Mouse (Mus musculus) midbrain, embryonic 11.5 days (tissue): Measurements from ENCODE around the gene Larp1b. TPM values are rescaled to one million over a fixed set of nuclear protein-coding genes. Genes with fewer than 3 reads are reported as not detected.

Experiments
- ATAC-seq: fragments of 200-750 bp; cut with Nextera tagmentation; 2 replicates; pipeline ENCODE4 v1.8.0; 2017; ENCODE audit warnings: moderate TSS enrichment, moderate library complexity; ENCODE audit not compliant: low FRiP score
- DNase-seq: peaks from one replicate; pipeline ENCODE4 v3.0.0; 2015; ENCODE audit warnings: low spot score; ENCODE audit errors: missing footprints
- H3K27ac ChIP-seq: fragments of 300-500 bp; sonication (generic); 2 replicates; pipeline ENCODE4 v1.5.1; 2014; ENCODE audit warnings: low read depth, low read length
- H3K27me3 ChIP-seq: fragments of 300-500 bp; sonication (generic); 2 replicates; pipeline ENCODE4 v1.6.1; 2014; ENCODE audit warnings: mild to moderate bottlenecking, low read length, moderate library complexity, mixed read lengths; ENCODE audit not compliant: control insufficient read depth, insufficient read depth
- H3K36me3 ChIP-seq: fragments of 300-500 bp; sonication (generic); 2 replicates; pipeline ENCODE4 v1.6.1; 2014; ENCODE audit warnings: mild to moderate bottlenecking, low read length, moderate library complexity, mixed read lengths; ENCODE audit not compliant: control insufficient read depth, insufficient read depth
- H3K4me1 ChIP-seq: fragments of 300-500 bp; sonication (generic); 2 replicates; pipeline ENCODE4 v1.6.1; 2014; ENCODE audit warnings: low read length; ENCODE audit not compliant: control insufficient read depth, insufficient read depth
- H3K4me2 ChIP-seq: fragments of 300-500 bp; sonication (generic); 2 replicates; pipeline ENCODE4 v1.6.1; 2014; ENCODE audit warnings: mild to moderate bottlenecking, moderate library complexity
- H3K4me3 ChIP-seq: fragments of 300-500 bp; sonication (generic); 2 replicates; pipeline ENCODE4 v1.5.1; 2014; ENCODE audit warnings: low read depth, low read length
- H3K9ac ChIP-seq: fragments of 300-500 bp; sonication (generic); 2 replicates; pipeline ENCODE4 v1.6.1; 2014; ENCODE audit warnings: low read length
- H3K9me3 ChIP-seq: fragments of 300-500 bp; sonication (generic); 2 replicates; pipeline ENCODE4 v1.6.1; 2016; ENCODE audit warnings: low read length; ENCODE audit not compliant: control insufficient read depth
- WGBS: fragments of 180-500 bp; shearing (Covaris S2); extraction: QIAGEN DNeasy Blood & Tissue Kit; methylation state at CpG from one replicate; pipeline ENCODE4 v1.1.7; 2014; 5-methylcytosine and 5-hydroxymethylcytosine counted together
- polyA plus RNA-seq: library from polyadenylated mRNA; unstranded; fragments of >200 nt; fragmentation: Nextera tagmentation; extraction: Ambion mirVana; gene quantifications from 2 replicates; pipeline ENCODE4 v1.2.1, GENCODE M21; 2014

Gene Larp1b
- polyA plus RNA-seq, 1 experiment from 2014 or later = 2.4 TPM

DNA sequence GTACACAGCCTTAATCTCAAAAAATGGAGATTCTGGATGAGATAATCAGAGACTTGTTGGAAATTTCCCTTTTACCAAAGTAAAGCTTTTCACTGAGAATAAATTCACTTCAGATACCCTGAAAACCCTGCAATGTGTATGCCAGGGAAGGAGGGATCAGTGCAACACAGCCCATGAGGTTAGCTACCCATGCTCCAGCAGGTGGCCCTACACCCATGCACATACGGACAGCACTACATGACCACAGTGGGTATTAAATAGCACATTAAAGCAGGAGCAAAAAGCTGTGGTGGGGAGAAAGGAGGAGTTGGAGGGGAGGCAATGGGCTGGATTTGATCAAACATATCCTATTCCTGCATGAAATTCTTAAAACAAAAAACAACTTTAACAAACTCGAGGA is 120.9 kb downstream of the Larp1b start:
- no peaks in the 10 kb centered on the region for H3K9me3 ChIP-seq
- H3K36me3 ChIP-seq = no peaks in the 10 kb centered on the region
- WGBS = 88% methylated on average over 2 of the region's 2 CpGs
- no peak overlapping the region for H3K27ac ChIP-seq
- DNase-seq = no peak
- no peaks in the 10 kb centered on the region for H3K4me1 ChIP-seq
- H3K4me2 ChIP-seq = no peak overlapping the region
- no peaks in the 10 kb centered on the region for H3K27me3 ChIP-seq
- no peak for ATAC-seq
- no peak overlapping the region for H3K9ac ChIP-seq
- no peak overlapping the region for H3K4me3 ChIP-seq

DNA sequence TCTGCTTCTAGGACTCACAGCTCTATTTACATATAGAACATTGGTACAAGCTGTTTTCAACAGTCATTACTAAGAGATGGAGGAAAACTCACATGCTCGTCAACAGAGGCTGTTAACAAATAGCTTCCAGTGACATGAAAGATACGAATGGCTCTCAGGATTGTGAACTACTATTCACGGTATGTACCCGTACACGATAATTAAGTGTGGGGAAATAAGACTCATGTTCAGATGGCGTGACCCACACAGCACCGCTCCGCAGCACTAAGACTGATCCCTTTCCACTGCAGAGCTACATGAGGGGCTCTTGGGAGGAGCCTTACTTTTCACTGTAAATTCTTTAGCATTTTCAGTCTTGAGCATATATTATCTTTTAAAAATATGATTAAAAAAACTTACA is 125.7 kb downstream of the Larp1b start:
- DNase-seq (no peak), ATAC-seq (no peak)
- H3K4me1 ChIP-seq = no peaks in the 10 kb centered on the region; the same call in 1 of the 2 replicates
- no peak overlapping the region for H3K4me2 ChIP-seq
- no peak overlapping the region for H3K4me3 ChIP-seq
- no peak overlapping the region for H3K9ac ChIP-seq
- WGBS = 95% methylated on average over 8 of the region's 8 CpGs
- no peaks in the 10 kb centered on the region for H3K9me3 ChIP-seq
- H3K36me3 ChIP-seq = no peaks in the 10 kb centered on the region
- no peak overlapping the region for H3K27ac ChIP-seq
- no peaks in the 10 kb centered on the region for H3K27me3 ChIP-seq

- no peak overlapping the region for H3K4me3 ChIP-seq
- WGBS = 97% methylated on average over 2 of the region's 2 CpGs
- H3K27me3 ChIP-seq = no peaks in the 10 kb centered on the region
- ATAC-seq (no peak), DNase-seq (no peak)
- no peak overlapping the region for H3K9ac ChIP-seq
- no peak overlapping the region for H3K4me2 ChIP-seq
- no peak overlapping the region for H3K27ac ChIP-seq
- H3K4me1 ChIP-seq = peaks cover 9% of the 10 kb centered on the region
- no peaks in the 10 kb centered on the region for H3K36me3 ChIP-seq
- no peaks in the 10 kb centered on the region for H3K9me3 ChIP-seq
Observed at GRCm38 (mm10) chr3:41078673-41079072, 129.0 kb downstream of the Larp1b start.

- DNase-seq = no peak
- H3K4me1 ChIP-seq = peaks cover 9% of the 10 kb centered on the region
- H3K4me2 ChIP-seq = peak overlapping the region; percentile 59
- 50% methylated on average over 3 of the region's 3 CpGs for WGBS
- no peak overlapping the region for H3K27ac ChIP-seq
- H3K4me3 ChIP-seq = peak overlapping the region; percentile 9; the same call in 1 of the 2 replicates
- ATAC-seq = no peak
- H3K27me3 ChIP-seq = no peaks in the 10 kb centered on the region
- H3K36me3 ChIP-seq = no peaks in the 10 kb centered on the region
- H3K9me3 ChIP-seq = no peaks in the 10 kb centered on the region
- H3K9ac ChIP-seq = 0 out of 2 replicates have a peak overlapping the region, but pooled peaks have one; percentile 31
Observed at GRCm38 (mm10) chr3:41080724-41081123, 131.1 kb downstream of the Larp1b start.

DNA sequence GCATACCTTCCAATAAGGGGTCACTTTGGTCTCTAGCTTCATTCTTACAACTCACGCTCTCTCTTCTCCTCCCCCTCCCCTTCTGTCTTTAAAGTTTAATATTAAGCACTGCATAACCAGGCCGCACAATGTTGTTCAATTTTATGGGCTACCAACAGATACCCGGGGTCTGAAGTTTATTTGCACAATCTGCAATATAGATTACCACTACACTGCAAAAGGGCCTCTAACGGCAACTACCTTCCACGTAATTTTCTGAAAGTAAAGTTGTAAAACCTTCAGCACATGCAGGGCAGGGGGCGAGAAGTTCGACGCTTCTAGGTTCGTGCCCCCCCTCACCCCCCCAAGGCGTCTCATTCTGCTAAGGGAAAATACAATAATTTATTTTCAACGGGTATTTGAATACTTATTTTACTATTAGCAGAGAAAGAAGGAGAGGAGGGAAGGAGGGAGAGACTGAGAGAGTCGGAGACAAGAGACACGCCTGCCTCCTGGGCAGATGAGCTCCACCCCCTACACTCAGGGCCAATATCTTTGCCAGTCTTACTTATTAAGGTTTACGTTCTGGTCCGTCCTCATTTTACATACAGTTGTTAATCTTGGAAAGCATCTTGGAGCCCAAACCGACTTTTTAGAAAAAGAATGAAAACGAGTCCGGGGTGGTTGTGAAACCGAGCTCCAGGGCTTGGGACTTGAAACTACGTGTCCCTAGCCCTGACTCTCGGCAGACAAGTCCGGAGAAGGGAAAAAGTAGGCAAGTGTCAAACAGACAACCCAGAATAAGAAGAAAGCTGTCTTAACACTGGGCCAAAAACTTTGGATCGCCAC is 132.1 kb downstream of the Larp1b start:
- ATAC-seq (no peak), DNase-seq (peak; percentile 96)
- H3K4me2 ChIP-seq = peak overlapping the region; percentile 59
- no peaks in the 10 kb centered on the region for H3K27me3 ChIP-seq
- peak overlapping the region; percentile 86 for H3K4me3 ChIP-seq
- peaks cover 9% of the 10 kb centered on the region for H3K4me1 ChIP-seq
- H3K9me3 ChIP-seq = no peaks in the 10 kb centered on the region
- no peak overlapping the region for H3K27ac ChIP-seq
- no peaks in the 10 kb centered on the region for H3K36me3 ChIP-seq
- peak overlapping the region; percentile 81 for H3K9ac ChIP-seq
- 4% methylated on average over 23 of the region's 23 CpGs for WGBS

DNA sequence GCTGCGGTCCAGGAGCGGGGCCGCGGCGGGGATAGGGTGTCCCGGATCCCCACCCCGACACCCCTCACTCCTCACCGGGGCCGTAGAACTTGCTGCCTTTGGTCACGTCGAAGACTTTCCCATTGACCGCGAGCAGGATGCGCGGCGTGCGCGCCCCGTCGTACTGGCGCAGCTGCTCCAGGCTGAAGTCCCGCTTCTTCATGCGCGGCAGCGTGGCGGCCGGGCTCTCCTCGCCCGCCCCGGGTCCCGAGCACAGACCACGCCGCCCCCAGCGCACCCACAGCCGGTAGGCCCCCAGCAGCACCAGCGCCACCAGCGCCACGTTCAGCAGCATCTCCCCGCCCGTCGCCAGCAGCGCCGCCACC is 132.9 kb downstream of the Larp1b start:
- DNase-seq = no peak
- H3K9ac ChIP-seq = peak overlapping the region; percentile 81
- 1% methylated on average over 41 of the region's 43 CpGs for WGBS

DNA sequence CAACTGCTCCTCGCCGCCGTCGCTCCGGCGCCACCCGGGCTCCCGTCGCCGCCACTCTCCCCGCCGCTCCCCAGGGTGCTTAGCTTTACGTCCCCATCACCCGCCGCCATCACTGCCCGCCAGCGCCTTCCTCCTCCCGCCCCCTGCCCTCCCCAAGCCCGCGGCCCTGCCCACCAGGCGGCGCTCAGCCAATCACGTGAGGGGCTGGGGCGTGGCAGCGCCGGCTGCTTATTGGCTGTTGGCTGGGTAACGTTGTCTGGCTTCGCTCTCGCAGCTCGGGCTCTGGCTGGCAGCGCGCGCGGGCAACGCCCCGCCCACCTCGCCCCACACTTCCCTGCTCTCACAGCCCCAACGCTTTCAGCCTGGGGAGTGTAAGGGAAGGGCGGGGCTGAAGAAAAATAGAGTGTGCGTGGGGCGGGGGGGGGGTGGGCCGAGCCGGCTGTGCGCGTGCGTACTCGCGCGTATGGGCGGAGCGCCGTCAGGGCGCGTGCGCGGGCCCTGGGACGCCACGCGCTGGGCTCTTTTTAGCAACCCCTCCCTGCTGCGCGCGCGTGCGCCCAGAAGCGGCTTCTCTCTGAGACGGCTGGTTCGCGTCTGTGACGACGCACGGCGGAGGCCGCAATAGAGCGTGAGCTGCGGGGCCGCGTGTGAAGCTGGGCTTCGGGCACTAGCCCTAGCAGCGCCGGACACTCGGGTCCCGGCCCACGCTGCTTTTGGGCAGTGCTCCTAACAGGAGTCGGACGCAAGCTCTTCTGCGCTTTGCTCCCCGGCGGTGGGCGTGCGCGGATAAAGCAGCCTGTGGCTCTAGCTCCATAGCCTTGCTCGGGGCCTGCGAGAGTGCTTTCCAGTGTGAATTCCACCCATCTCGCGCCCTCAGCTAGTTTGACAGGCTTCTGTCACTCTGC is 133.5 kb downstream of the Larp1b start, which contains the start of gene Pgrmc2:
Pgrmc2 (minus strand) TSS at position 162 of the 905 bp plus-strand sequence.
- Histone ChIP-seq H3K27me3 (no peaks in the 10 kb centered on the region), H3K27ac (peak within 1 kb of the TSS; percentile 73), H3K9ac (peak within 1 kb of the TSS; percentile 81), H3K4me2 (peak within 1 kb of the TSS; percentile 59), H3K36me3 (no peaks in the 10 kb centered on the region), H3K9me3 (no peaks in the 10 kb centered on the region), H3K4me1 (peaks cover 9% of the 10 kb centered on the region), H3K4me3 (peak within 1 kb of the TSS; percentile 86)
- peak; percentile 98 for ATAC-seq
- WGBS = under 1% methylated on average over 83 of the region's 95 CpGs
- peak; percentile 100 for DNase-seq

More for the DNA sequence above, 132.9 kb downstream of the Larp1b start:
- ATAC-seq = peak; percentile 66
- Histone ChIP-seq H3K4me3 (peak overlapping the region; percentile 86), H3K4me1 (peaks cover 9% of the 10 kb centered on the region), H3K4me2 (peak overlapping the region; percentile 59), H3K27ac (no peak overlapping the region), H3K27me3 (no peaks in the 10 kb centered on the region), H3K9me3 (no peaks in the 10 kb centered on the region), H3K36me3 (no peaks in the 10 kb centered on the region)

- Histone ChIP-seq H3K9me3 (no peaks in the 10 kb centered on the region), H3K4me1 (peaks cover 9% of the 10 kb centered on the region), H3K36me3 (no peaks in the 10 kb centered on the region), H3K9ac (peak overlapping the region; percentile 79), H3K27me3 (no peaks in the 10 kb centered on the region), H3K27ac (peak overlapping the region; percentile 73), H3K4me3 (peak overlapping the region; percentile 86), H3K4me2 (peak overlapping the region; percentile 59)
- ATAC-seq (peak; percentile 23), DNase-seq (no peak)
- WGBS = 2% methylated on average over 6 of the region's 6 CpGs
Observed at GRCm38 (mm10) chr3:41083790-41084112, 134.1 kb downstream of the Larp1b start.

- H3K27me3 ChIP-seq = no peaks in the 10 kb centered on the region
- no peak overlapping the region for H3K9ac ChIP-seq
- ATAC-seq = no peak
- H3K36me3 ChIP-seq = no peaks in the 10 kb centered on the region
- H3K9me3 ChIP-seq = no peaks in the 10 kb centered on the region
- peaks cover 9% of the 10 kb centered on the region for H3K4me1 ChIP-seq
- no peak overlapping the region for H3K4me3 ChIP-seq
- 85% methylated on average over 5 of the region's 5 CpGs for WGBS
- H3K27ac ChIP-seq = no peak overlapping the region
- no peak for DNase-seq
- no peak overlapping the region for H3K4me2 ChIP-seq
Observed at GRCm38 (mm10) chr3:41084421-41084820, 134.8 kb downstream of the Larp1b start.
